Mouse (Mus musculus): ENCODE measurements around the gene Ctbp2.

The Ctbp2 gene

GRCm38 (mm10) chr7:133008663-133009062 lies 115.5 kb downstream of the Ctbp2 start:
- no peak for DNase-seq (ENCODE audit: low read depth, low spot score)

- no peak for DNase-seq (ENCODE audit: low read depth, low spot score)
Observed at GRCm38 (mm10) chr7:133007343-133007742, 116.8 kb downstream of the Ctbp2 start.

- no peak for DNase-seq (ENCODE audit: low read depth, low spot score)
Observed at GRCm38 (mm10) chr7:133005772-133006171, 118.4 kb downstream of the Ctbp2 start.

DNA sequence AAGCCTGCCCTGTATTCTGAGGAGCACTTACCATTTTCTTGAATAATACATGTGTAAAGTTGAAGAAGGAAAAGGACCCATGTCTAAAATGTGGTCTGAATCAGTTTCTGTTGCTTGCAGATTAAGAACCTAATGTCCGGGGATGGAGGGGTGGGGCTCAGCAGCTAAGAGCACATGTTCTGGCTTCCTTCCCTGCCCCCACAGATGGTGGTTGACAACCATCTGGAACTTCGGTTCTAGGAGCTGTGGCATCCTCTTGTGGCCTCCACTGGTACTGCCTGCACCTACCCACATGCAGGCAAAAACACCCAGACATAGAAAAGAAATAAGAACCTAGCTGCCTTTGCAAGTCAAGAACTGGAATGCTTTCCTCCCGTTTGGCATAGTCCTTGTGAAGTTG lies 120.7 kb downstream of the Ctbp2 start:
- peak; percentile 71 for DNase-seq (ENCODE audit: low read depth, low spot score)

DNA sequence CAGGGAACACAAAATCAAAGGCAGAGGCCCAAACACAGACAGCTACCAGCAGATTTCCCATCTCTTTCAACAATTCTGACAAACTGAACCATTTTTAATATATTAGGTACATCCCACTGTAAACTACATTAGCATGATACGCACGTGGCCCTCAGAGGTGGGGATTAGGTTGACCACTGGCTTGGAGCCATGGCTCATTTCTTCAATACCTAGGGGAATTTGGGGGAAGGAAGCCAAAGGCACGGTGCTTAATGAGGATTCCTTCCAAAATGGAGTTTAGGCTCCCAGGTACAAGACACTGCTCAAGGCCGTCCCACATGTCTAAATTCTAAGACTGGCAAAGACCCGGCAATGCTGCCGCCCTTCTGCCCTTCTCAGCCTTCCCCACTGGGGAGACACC lies 121.9 kb downstream of the Ctbp2 start:
- no peak for DNase-seq (ENCODE audit: low read depth, low spot score)

DNA sequence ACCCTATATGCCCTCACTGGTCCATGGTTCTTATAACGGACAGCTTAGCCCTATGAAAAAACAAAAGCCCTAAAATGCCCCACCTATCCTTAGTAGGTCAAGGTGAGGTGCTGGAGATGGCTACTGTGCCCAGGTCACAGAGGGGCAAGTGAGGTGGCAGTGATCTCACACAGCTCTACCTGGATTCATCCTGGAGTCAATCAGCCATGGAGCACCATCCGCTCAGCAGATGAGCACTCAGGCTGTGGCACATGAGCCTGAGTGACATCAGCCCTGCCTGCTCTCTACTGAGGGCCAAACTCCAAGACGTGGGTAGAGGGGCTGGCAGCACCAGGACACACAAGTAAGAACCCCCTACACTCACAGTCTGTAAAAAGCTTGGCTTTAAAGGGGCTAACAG lies 122.8 kb downstream of the Ctbp2 start:
- no peak for DNase-seq (ENCODE audit: low read depth, low spot score)

DNA sequence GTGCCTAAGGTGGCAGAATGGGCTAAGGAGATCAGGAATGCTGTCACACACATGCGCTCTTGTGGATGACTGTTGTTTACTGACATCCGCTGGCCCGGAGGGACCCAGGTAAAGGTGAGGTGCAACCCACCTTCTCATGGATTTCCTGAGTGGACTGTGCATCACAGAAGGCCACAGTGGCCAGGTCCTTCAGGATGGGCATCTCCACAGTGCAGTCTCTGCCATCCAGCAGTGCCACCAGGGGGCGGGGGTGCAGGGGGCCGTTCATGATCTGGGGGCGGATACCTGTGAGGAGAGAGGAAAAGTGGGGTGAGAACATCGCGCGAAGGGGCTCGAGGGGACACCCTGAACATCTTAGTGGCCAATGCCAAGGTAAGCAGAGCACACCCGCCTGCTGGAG lies 125.1 kb downstream of the Ctbp2 start:
- no peak for DNase-seq (ENCODE audit: low read depth, low spot score)

GRCm38 (mm10) chr7:132998639-132999038 lies 125.5 kb downstream of the Ctbp2 start:
- DNase-seq (ENCODE audit: low read depth, low spot score): no peak

DNA sequence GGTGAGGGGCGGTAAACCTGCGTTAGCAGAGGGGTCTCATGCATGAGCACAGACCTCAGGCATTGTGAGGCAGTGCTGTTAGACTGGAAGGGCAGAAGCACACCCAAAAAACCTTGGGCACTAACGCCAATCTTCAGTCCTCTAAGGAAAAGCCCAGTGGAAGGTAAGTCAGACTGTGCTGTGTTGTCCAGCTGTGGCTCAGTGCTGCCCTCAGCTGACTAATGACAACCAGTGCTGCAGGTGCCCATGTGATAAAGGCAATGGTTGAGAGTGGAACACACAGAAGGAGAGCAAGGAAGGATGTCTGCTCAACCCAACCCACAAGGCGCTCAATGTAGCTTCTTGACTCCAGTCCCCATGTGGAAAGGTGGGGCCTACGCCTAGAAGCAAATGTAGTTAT lies 127.8 kb downstream of the Ctbp2 start:
- DNase-seq (ENCODE audit: low read depth, low spot score): no peak

GRCm38 (mm10) chr7:132994628-132995191 lies 129.4 kb downstream of the Ctbp2 start:
- no peak for DNase-seq (ENCODE audit: low read depth, low spot score)

- no peak for DNase-seq (ENCODE audit: low read depth, low spot score)
Observed at GRCm38 (mm10) chr7:132994120-132994519, 130.0 kb downstream of the Ctbp2 start.

- DNase-seq (ENCODE audit: low read depth, low spot score): no peak
Observed at GRCm38 (mm10) chr7:132992967-132993615, 131.1 kb downstream of the Ctbp2 start.

DNA sequence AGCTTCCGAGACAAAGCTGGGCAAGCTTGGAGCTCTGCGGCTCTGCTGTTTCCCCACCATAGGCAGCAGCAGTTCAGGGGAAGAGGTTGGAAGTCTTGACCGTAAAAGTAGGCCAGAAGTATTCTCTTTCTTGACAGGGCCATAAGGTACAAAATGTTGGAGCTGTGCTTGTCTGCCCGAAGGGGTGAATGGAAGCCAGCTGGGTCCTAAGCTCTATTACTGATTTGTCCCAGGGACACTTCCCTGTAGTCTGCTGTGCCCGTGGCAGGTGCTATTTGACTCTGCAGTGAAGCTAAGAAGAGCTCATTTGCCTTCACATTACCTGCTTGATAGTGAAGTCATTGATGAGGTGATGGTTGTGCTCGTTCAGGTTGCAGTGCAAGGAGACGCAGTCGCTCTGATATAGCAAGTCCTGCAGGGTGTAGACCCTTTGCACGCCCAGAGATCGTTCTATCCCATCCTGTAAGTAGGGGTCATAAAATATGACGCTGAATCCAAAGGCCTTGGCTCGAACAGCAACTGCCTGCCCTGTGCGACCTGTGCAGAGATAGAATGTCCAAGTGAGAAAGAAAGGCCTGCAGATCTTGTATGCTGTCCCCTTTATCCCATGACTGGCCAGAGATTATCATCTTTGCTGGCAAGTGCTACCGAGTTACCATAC lies 132.8 kb downstream of the Ctbp2 start:
- DNase-seq (ENCODE audit: low read depth, low spot score): no peak

DNA sequence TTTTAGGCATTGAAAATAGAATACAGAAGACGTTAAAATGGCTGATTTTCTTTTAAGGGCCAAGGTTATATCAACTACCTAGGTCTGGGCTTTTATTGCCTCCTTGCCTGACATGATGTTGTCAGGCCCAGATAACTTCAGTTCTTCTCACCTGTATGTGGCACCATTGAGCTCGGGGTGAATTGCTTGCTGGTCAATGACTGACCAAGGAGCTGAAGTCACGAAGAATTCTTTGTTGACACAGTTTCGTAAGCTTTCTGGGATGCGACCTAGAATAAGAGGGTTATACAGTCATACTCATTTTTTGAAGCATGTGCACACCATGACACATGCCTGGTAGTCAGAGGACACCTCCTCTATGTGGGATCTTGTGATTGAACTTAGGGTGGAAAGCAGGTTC lies 134.3 kb downstream of the Ctbp2 start:
- DNase-seq (ENCODE audit: low read depth, low spot score): no peak

DNA sequence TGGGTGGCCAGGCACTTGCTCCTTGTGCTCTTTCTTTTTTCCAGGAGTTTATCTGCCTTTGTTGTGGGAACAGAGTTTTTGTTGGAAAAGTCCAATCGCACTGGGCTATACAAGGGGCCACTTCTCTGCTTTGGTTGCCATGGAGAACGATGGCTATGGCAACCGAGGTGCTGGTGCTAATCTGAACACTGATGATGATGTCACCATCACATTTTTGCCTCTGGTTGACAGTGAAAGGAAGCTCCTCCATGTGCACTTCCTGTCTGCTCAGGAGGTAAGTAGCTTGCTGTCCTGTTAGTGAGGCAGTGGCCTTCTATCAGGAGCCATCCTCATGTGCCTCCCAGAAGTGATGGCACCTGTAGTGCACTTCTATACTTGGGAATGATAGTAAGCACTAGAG lies 141.5 kb downstream of the Ctbp2 start:
- no peak for DNase-seq (ENCODE audit: low read depth, low spot score)

- no peak for DNase-seq (ENCODE audit: low read depth, low spot score)
Observed at GRCm38 (mm10) chr7:132977981-132978380, 146.2 kb downstream of the Ctbp2 start.

DNA sequence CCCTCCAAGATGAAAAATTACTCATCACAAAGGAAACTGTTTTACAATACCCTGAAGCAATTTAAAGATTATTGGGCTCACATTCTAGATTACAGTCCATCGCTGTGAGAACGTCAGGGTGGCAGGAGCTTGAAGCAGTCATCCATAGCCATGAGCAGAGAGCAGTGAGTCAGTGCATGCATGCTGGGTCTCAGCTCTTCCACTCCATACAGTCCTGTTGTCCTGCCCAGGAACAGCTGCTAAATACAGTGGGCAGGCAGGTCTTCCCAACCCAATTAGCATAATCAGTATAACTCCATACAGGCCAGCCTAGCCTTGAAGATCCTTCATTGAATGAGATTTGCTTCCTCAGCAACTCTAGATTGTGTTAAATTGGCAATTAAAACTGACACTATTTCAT lies 148.1 kb downstream of the Ctbp2 start:
- no peak for DNase-seq (ENCODE audit: low read depth, low spot score)

DNA sequence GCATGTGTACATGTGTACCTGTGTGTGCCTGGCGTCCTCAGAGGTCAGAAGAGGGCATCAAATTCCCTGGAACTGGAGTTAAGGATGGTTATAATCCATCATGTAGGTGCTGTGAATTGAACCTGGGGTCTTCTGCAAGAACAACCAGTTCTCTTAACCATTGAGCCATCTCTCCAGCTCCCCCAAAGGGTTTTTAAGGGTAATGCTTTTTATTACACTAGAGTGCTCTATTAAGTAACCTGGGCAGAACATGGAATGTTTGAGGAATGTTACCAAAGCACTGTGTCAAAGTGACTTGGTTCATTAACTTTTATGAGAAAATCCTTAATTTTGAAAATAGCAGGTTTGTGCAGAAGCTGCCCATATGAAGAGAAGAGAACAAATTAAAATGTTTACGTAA lies 152.1 kb downstream of the Ctbp2 start:
- no peak for DNase-seq (ENCODE audit: low read depth, low spot score)

GRCm38 (mm10) chr7:132965707-132966106 lies 158.4 kb downstream of the Ctbp2 start:
- no peak for DNase-seq (ENCODE audit: low read depth, low spot score)

DNA sequence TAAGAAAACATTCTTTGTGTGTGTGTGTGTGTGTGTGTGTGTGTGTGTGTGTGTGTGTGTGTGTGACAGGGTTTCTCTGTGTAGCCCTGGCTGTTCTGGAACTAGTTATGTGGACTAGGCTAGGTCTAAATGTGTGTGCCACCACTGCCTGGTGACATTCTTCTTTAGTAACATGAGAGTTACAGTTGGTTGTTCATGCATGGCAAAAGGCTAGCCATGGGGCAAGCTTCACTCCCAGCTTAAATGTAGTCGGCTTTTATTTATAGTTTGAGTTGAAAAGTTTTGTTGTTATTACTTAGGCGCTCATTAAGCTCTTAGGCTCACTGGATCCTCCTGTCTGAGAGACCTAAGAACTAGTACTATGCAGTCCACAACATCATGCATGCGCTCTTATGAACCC lies 159.8 kb downstream of the Ctbp2 start:
- DNase-seq (ENCODE audit: low read depth, low spot score): no peak

DNA sequence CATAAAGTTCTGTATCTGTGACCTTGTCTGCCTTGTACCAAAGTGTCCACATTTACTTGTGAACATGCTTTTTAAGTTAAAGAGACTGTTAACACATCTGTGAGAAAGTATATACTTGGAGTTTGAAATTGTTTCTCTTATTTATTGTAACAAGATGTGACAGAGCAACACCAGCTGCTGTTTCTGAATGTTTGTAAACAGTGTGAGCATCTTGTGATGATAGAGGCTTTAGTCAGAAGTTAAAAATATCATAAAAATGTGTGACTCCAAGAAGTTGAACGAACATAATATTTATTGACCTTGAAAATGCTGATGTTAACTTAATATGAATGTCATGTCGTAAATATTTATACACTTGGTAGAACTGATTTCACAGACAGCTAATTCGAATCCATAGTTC lies 173.5 kb downstream of the Ctbp2 start:
- DNase-seq (ENCODE audit: low read depth, low spot score): no peak

GRCm38 (mm10) chr7:132949968-132950367 lies 174.2 kb downstream of the Ctbp2 start:
- no peak for DNase-seq (ENCODE audit: low read depth, low spot score)

DNA sequence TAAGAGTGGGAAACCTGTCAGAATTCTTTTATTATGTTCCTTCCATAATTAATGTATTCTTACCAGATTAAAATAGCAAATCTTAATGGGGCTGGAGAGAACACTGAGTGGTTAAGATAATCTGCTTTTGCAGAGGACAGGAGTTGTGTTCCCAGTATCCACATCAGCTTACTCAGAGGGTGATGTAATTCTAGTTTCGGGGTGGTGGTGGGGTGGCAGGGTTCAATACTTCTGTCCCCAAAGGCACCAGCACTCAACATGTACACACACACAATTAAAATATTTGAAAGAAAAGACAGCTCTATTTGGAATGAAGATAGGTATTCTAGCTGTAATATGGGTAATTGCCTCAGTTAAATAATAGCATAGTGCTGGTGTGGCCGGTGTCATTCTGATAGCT lies 183.6 kb downstream of the Ctbp2 start:
- no peak for DNase-seq (ENCODE audit: low read depth, low spot score)
